27 mouse cellular contexts compared by ENCODE assay signal in the genomic region with DNA sequence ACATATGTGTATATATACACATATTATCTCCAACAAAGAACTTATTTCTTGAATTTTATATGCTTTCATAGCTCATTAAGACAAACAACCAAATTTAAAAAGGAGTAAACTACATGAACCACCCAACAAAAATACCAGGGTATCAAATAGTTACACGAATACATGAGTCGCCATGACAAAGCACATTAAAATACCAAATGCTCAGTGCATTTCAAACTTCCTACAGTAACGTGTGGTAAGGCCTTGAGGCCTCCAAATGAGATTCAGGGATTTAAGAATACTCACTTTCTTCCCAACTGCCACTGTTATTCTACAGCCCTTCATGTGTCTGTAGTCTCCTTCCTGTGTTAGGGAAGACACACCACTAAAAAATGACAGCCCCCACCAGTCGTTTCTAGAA. TPM values are rescaled to one million over a fixed set of nuclear protein-coding genes. Genes with fewer than 3 reads are reported as not detected.
DNase-seq lines count a peak whose midpoint lies in the region; ATAC-seq and TF ChIP-seq lines count a peak whose summit lies in the region.
"Had no signal": no experiment of that assay in that cellular context is flagged by ENCODE, and none has a peak within 500 bp of the region (broad histone marks: within the 10 kb centered on the region; RNA-seq: fewer than 3 reads in every experiment).

No protein-coding gene starts in this region.

- TF ChIP-seq EP300 in MEL (IDR thresholded peaks at IDR 0.05; ENCODE audit: low read depth in 1 of 2, low read length in 2 of 2), result no peak

- peak; percentile 36 for DNase-seq in heart, adult 11 months
- peak; percentile 57 for DNase-seq in 3T3-L1 (ENCODE audit: low read depth, low spot score)
- no peak for DNase-seq in MEL (ENCODE audit: low read depth, low spot score)
- no peak for DNase-seq in thymus, adult 18-20 months
- no peak for DNase-seq in ovary, postnatal 14 days (ENCODE audit: low spot score)
- DNase-seq: adrenal gland, postnatal 10 days; adrenal gland, postnatal 25 days; B cell, adult 2 months; cerebellum, adult 11 months; cerebellum, adult 18-20 months; cerebellum, adult 8-10 months; cerebellum, adult 9-11 months; cerebellum, postnatal 14 days; cerebellum, postnatal 36 days; embryo, embryonic 11 days; forebrain, postnatal 0 days had no signal

- no peaks in the 10 kb centered on the region for H3K27me3 ChIP-seq in heart, embryonic 12.5 days (replicated peaks)
- H3K27me3 ChIP-seq in MEL (ENCODE audit: control insufficient read depth in 1 of 2, insufficient read depth in 2 of 2, low read length in 2 of 2), result no peaks in the 10 kb centered on the region
- H3K27me3 ChIP-seq: CH12.LX; embryonic facial prominence, embryonic 13.5 days; embryonic facial prominence, embryonic 15.5 days; forebrain, embryonic 13.5 days; forebrain, embryonic 15.5 days; Patski had no signal

- WGBS in heart, embryonic 12.5 days, result 82% methylated on average over 4 of the region's 4 CpGs

- no peak for TF ChIP-seq CTCF in MEL (IDR thresholded peaks at IDR 0.05 in 2 of 3, conservative IDR thresholded peaks at IDR 0.05 in 1 of 3; ENCODE audit: control insufficient read depth in 1 of 3, insufficient read depth in 1 of 3, low read depth in 2 of 3, low read length in 3 of 3, poor library complexity in 1 of 3, severe bottlenecking in 1 of 3)
- no peak for TF ChIP-seq CTCF in embryonic fibroblast, embryonic 13.5 days (IDR thresholded peaks at IDR 0.05; ENCODE audit: borderline replicate concordance, insufficient read depth, low read length)

- no peak overlapping the region for H3K27ac ChIP-seq in heart, embryonic 12.5 days (ENCODE audit: poor library complexity, severe bottlenecking)
- no peak overlapping the region for H3K27ac ChIP-seq in MEL (ENCODE audit: control insufficient read depth, low read depth, low read length)
- H3K27ac ChIP-seq in embryonic fibroblast, embryonic 13.5 days (ENCODE audit: insufficient read depth, low read length), result peak overlapping the region; percentile 93
- H3K27ac ChIP-seq: embryonic facial prominence, embryonic 13.5 days; embryonic facial prominence, embryonic 15.5 days; forebrain, embryonic 13.5 days; forebrain, embryonic 15.5 days had no signal

- no peak for ATAC-seq in heart, embryonic 12.5 days (ENCODE audit: insufficient number of reproducible peaks, low FRiP score)
- ATAC-seq: activated CD4-positive, CD25-positive, alpha-beta regulatory T cell, adult 4 months; CD4-positive, CD25-positive, alpha-beta regulatory T cell, adult 4 months; forebrain, embryonic 13.5 days; forebrain, embryonic 15.5 days; forebrain, postnatal 0 days; Patski had no signal

- H3K9me3 ChIP-seq in heart, embryonic 12.5 days (replicated peaks), result no peaks in the 10 kb centered on the region
- no peaks in the 10 kb centered on the region for H3K9me3 ChIP-seq in MEL (replicated peaks; ENCODE audit: insufficient read depth, low read length)
- H3K9me3 ChIP-seq: embryonic facial prominence, embryonic 13.5 days; embryonic facial prominence, embryonic 15.5 days; forebrain, embryonic 13.5 days; forebrain, embryonic 15.5 days; G1E had no signal

- TF ChIP-seq RAD21 in MEL (IDR thresholded peaks at IDR 0.05; ENCODE audit: low read depth, low read length), result no peak

- H3K9ac ChIP-seq in heart, embryonic 12.5 days, result no peak overlapping the region
- H3K9ac ChIP-seq in MEL (ENCODE audit: control insufficient read depth, low read depth, low read length, poor library complexity, severe bottlenecking), result no peak overlapping the region
- H3K9ac ChIP-seq: embryonic facial prominence, embryonic 13.5 days; embryonic facial prominence, embryonic 15.5 days; forebrain, embryonic 13.5 days; forebrain, embryonic 15.5 days; forebrain, postnatal 0 days had no signal

- no peak overlapping the region for H3K4me2 ChIP-seq in heart, embryonic 12.5 days
- H3K4me2 ChIP-seq: embryonic facial prominence, embryonic 13.5 days; embryonic facial prominence, embryonic 15.5 days; forebrain, embryonic 13.5 days; forebrain, embryonic 15.5 days had no signal

- H3K4me3 ChIP-seq in heart, embryonic 12.5 days, result no peak overlapping the region
- H3K4me3 ChIP-seq in MEL (ENCODE audit: control insufficient read depth in 1 of 2, insufficient read depth in 1 of 2, low read depth in 2 of 2, low read length in 2 of 2), result no peak overlapping the region
- H3K4me3 ChIP-seq in embryonic fibroblast, embryonic 13.5 days (ENCODE audit: insufficient read depth, low read length), result no peak overlapping the region
- H3K4me3 ChIP-seq: embryonic facial prominence, embryonic 13.5 days; embryonic facial prominence, embryonic 15.5 days; forebrain, embryonic 13.5 days; forebrain, embryonic 15.5 days had no signal

- H3K79me2 ChIP-seq in MEL (ENCODE audit: control insufficient read depth, insufficient read depth, low read length, poor library complexity), result peaks cover 14% of the 10 kb centered on the region

- H3K36me3 ChIP-seq in heart, embryonic 12.5 days, result no peaks in the 10 kb centered on the region; the same call in 1 of the 2 replicates
- peaks cover 0 to 10% of the 10 kb centered on the region in 2 experiments; a peak in 2 of 4 replicates for H3K36me3 ChIP-seq in MEL (ENCODE audit: control insufficient read depth in 1 of 2, insufficient read depth in 2 of 2, low read length in 2 of 2)
- H3K36me3 ChIP-seq: embryonic facial prominence, embryonic 15.5 days had no signal

- H3K4me1 ChIP-seq in heart, embryonic 12.5 days (replicated peaks), result peaks cover 12% of the 10 kb centered on the region
- peaks cover 5 to 6% of the 10 kb centered on the region in 2 experiments for H3K4me1 ChIP-seq in MEL (ENCODE audit: control insufficient read depth in 1 of 2, insufficient read depth in 2 of 2, low read length in 2 of 2)
- H3K4me1 ChIP-seq in embryonic fibroblast, embryonic 13.5 days (ENCODE audit: control insufficient read depth, insufficient read depth, low read length), result peaks cover 14% of the 10 kb centered on the region

- no peak for TF ChIP-seq POLR2A in MEL (IDR thresholded peaks at IDR 0.05; ENCODE audit: control insufficient read depth in 1 of 2, insufficient read depth in 1 of 2, low read depth in 1 of 2, low read length in 2 of 2, poor library complexity in 1 of 2)
- TF ChIP-seq POLR2A in embryonic fibroblast, embryonic 13.5 days (IDR thresholded peaks at IDR 0.05; ENCODE audit: low read depth, low read length), result no peak

TF ChIP-seq in MEL, 35 proteins besides CTCF, POLR2A, EP300 and RAD21:
- TF ChIP-seq GABPA (IDR thresholded peaks at IDR 0.05; ENCODE audit: low read depth, low read length) (0 out of 2 replicates have a peak, but pooled peaks have one; percentile 12), MXI1 (IDR thresholded peaks at IDR 0.05; ENCODE audit: low read depth, low read length) (no peak)

RNA-seq across cellular contexts. Expression of a gene that starts 2.4 kb away (rescaled TPM):
- 11.4 and 13.2 TPM in 2 replicates for polyA plus RNA-seq in heart, embryonic 12.5 days (2016; fragmentation: Nextera tagmentation; extraction: Ambion mirVana)
- total RNA-seq in MEL (2012; rRNA removed), result 6.0 and 7.3 TPM in 2 replicates
- polyA plus RNA-seq in MEL (2012; ENCODE audit: insufficient read depth in 1 of 2, insufficient read length in 2 of 2, low read depth in 1 of 2, low replicate concordance in 2 of 2, missing spikeins in 1 of 2), result 1 to 10 TPM in 1 of 2 experiments, not detected in 1; 7.9 TPM
- polyA plus RNA-seq in embryonic fibroblast, embryonic 13.5 days (2011; ENCODE audit: insufficient read length, low read depth, missing spikeins), result 18.0 and 22.7 TPM in 2 replicates

RNA-seq across cellular contexts. Expression of a gene that starts 36.6 kb away (rescaled TPM):
- polyA plus RNA-seq in heart, embryonic 12.5 days (2016; fragmentation: Nextera tagmentation; extraction: Ambion mirVana), result 2.5 and 3.0 TPM in 2 replicates
- 5.4 and 6.0 TPM in 2 replicates for total RNA-seq in MEL (2012; rRNA removed)
- 100 to 1,000 TPM in 1 of 2 experiments, 10 to 100 TPM in 1; 15.4 to 312 TPM for polyA plus RNA-seq in MEL (2012; ENCODE audit: insufficient read depth in 1 of 2, insufficient read length in 2 of 2, low read depth in 1 of 2, low replicate concordance in 2 of 2, missing spikeins in 1 of 2)
- polyA plus RNA-seq in embryonic fibroblast, embryonic 13.5 days (2011; ENCODE audit: insufficient read length, low read depth, missing spikeins), result 26.6 and 27.0 TPM in 2 replicates

Comparison
In these comparisons a context has a peak if more than half of its experiments do, and no peak if none do; other contexts are left out.
1. DNase-seq: peak in heart, adult 11 months (single experiment) and 3T3-L1 (single experiment); none in MEL (single experiment), thymus, adult 18-20 months (0 of 2) and ovary, postnatal 14 days (single experiment).